Mouse (Mus musculus) forebrain, postnatal 0 days (tissue): ENCODE data around the gene Sptlc3. TPM values are rescaled to one million over a fixed set of nuclear protein-coding genes. Genes with fewer than 3 reads are reported as not detected.

Experiments used
- ATAC-seq: fragments of 200-750 bp; cut with Nextera tagmentation; 2 replicates; pipeline ENCODE4 v1.8.0; 2017; ENCODE audit warnings: mild to moderate bottlenecking, moderate library complexity
- DNase-seq: peaks from one replicate; pipeline ENCODE4 v3.0.0-alpha.2; 2015
- H3K27ac ChIP-seq: fragments of 300-500 bp; sonication (generic); 2 replicates; pipeline ENCODE4 v1.5.1; 2014; ENCODE audit warnings: low read depth, mild to moderate bottlenecking, antibody characterized with exemption, low read length, moderate library complexity, mixed read lengths
- H3K27me3 ChIP-seq: fragments of 300-500 bp; sonication (generic); 2 replicates; pipeline ENCODE4 v1.6.1; 2014; ENCODE audit warnings: mild to moderate bottlenecking, low read length, mixed read lengths; ENCODE audit not compliant: insufficient read depth
- H3K36me3 ChIP-seq: fragments of 300-500 bp; sonication (generic); 2 replicates; pipeline ENCODE4 v1.6.1; 2014; ENCODE audit warnings: mild to moderate bottlenecking, moderate library complexity; ENCODE audit not compliant: insufficient read depth
- H3K4me1 ChIP-seq: fragments of 300-500 bp; sonication (generic); 2 replicates; pipeline ENCODE4 v1.6.1; 2014; ENCODE audit warnings: antibody characterized with exemption; ENCODE audit not compliant: insufficient read depth
- H3K4me2 ChIP-seq: fragments of 300-500 bp; sonication (generic); 2 replicates; pipeline ENCODE4 v1.6.1; 2014; ENCODE audit warnings: low read depth, mild to moderate bottlenecking, moderate library complexity
- H3K4me3 ChIP-seq: fragments of 300-500 bp; sonication (generic); 2 replicates; pipeline ENCODE4 v1.5.1; 2014; ENCODE audit warnings: low read depth, low read length, mixed read lengths
- H3K9ac ChIP-seq: fragments of 300-500 bp; sonication (generic); 2 replicates; pipeline ENCODE4 v1.6.1; 2014; ENCODE audit warnings: mild to moderate bottlenecking
- H3K9me3 ChIP-seq: fragments of 300-500 bp; sonication (generic); 2 replicates; pipeline ENCODE4 v1.6.1; 2016; ENCODE audit warnings: low read length
- CTCF ChIP-seq: sonication (generic); IDR thresholded peaks from 2 replicates; pipeline ENCODE4 v1.5.1; 2016; ENCODE audit warnings: antibody characterized with exemption, control low read depth, low read depth
- WGBS: fragments of 180-500 bp; shearing (Covaris S2); extraction: QIAGEN DNeasy Blood & Tissue Kit; methylation state at CpG from one replicate; pipeline ENCODE4 v1.1.7; 2014; 5-methylcytosine and 5-hydroxymethylcytosine counted together
- polyA plus RNA-seq: library from polyadenylated mRNA; unstranded; fragments of >200 nt; fragmentation: Nextera tagmentation; extraction: Ambion mirVana; gene quantifications from 2 replicates; pipeline ENCODE4 v1.2.1, GENCODE M21; 2015
- total RNA-seq: library from RNA; depleted of rRNA; stranded (reverse); fragments of >200 nt; gene quantifications from 2 replicates; pipeline ENCODE4 v1.2.3, GENCODE M21; 2014; rRNA removed

Gene Sptlc3
- total and polyA plus RNA-seq, 2 experiments from 2014 or later = 0.27 to 0.48 TPM

DNA sequence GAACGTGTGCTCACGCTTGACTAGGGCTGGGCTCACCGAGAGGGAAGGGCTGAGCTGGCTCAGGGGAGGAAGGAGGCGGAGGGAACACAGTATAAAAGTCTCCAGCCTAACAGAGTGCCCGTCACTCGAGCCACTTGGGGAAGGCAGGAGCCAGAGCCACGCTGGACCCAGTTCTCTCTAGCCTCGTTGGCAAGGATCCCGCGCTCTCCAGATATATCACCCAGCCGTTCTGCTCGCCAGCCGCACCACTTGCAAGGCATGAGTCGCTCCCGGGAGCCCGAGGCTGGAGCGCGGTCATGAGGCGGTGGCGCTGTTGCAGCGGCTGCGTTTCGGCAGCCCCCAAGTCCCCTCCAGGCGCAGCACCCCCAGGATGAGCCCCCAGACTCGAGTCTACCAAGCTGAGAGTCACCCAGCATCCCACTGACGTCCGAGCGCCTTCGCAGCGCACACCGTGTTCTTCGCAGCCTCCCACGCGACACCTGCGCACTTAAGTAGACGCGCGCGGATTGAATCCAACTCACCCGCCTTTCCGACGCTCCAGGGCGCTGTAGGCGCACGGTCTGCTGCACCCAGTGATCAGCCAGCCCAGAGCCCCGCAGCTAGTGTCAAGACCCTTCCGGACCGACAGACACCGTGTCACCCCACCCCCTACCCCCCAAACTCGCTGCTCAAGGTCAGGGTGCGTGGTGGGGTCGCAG is 183.5 kb downstream of the Sptlc3 start:
- Histone ChIP-seq H3K4me2 (peak overlapping the region; percentile 99), H3K36me3 (no peaks in the 10 kb centered on the region), H3K9me3 (no peaks in the 10 kb centered on the region), H3K27me3 (peaks cover 30% of the 10 kb centered on the region), H3K9ac (peak overlapping the region; percentile 59), H3K27ac (no peak overlapping the region), H3K4me1 (no peaks in the 10 kb centered on the region; the same call in 1 of the 2 replicates), H3K4me3 (peak overlapping the region; percentile 77)
- under 1% methylated on average over 52 of the region's 52 CpGs for WGBS
- DNase-seq (peak; percentile 50), ATAC-seq (peak; percentile 53)
- peak; percentile 50 for TF ChIP-seq CTCF

DNA sequence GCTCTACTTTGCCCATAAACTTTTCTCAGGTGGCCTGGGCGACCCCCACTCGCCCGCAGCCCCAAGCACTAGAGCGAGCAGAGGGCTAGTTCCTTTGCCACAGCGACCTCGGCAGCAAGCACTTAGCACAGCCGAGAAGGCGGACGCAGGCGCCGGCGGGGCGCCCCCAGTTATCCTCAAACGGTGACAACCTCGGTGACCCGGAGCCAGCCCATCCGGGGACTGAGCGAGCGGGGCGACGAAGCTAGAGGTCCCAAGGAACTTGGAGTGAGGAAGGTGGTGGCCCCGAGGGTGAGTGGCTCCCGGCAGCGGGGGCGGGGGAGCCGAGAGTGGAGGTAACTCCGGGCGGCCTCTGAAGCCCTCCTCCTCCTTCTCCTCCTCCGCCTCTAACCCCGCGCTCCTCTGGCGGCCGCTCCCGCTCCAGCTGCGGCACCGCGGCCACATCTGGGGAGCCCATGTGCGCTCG is 184.1 kb downstream of the Sptlc3 start, which contains the start of gene Ism1:
Gene Ism1 (plus strand): TSS at position 370 of the 466 bp plus-strand sequence.
- DNase-seq = peak; percentile 5
- Histone ChIP-seq H3K36me3 (no peaks in the 10 kb centered on the region), H3K27ac (peak within 1 kb of the TSS; percentile 21; the same call in 1 of the 2 replicates), H3K4me3 (peak within 1 kb of the TSS; percentile 77), H3K4me2 (peak within 1 kb of the TSS; percentile 99), H3K27me3 (peaks cover 30% of the 10 kb centered on the region), H3K9me3 (no peaks in the 10 kb centered on the region), H3K9ac (peak within 1 kb of the TSS; percentile 59), H3K4me1 (no peaks in the 10 kb centered on the region; the same call in 1 of the 2 replicates)
- WGBS = under 1% methylated on average over 35 of the region's 39 CpGs
- no peak for TF ChIP-seq CTCF
- peak; percentile 50 for ATAC-seq

DNA sequence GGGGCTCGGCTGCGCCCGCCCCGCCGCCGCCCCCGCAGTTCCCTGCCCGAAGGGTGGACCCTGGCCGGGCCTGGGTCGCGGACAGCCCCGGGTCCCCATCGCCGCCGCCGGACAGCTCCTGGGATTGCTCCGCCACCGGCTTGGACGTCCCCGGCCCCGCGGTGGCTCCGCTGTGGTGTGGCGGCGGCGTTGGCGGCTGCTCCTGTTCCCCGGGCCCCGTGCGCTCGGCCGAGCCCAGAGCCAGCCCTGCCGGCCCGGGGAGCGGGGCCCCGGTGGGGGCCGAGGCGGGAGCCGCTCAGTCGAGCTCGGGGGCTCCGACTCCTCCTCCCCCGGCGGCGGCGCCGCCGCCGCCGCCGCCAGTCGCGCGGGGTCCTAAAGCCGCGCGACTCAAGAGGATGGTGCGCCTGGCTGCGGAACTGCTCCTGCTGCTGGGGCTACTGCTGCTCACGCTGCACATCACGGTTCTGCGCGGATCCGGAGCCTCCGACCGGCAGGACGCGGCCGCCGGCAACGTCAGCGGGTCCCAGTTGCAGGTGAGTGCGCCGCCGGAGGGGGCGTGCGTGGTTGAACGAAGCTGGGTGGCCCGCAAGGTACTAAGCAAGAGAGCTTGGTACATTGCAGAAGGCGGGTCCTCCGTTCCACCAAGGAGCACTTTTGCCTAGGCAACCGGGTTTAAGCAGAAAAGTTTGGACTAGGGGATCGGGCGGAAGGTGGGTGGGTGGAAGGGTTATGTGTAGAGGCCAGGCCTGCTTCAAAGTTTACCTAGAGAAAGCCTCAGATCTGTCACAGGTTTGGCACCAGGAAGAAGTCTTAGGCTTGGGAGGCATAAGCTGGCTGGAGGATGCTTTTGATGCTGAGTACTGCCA is 184.8 kb downstream of the Sptlc3 start:
- no peaks in the 10 kb centered on the region for H3K36me3 ChIP-seq
- H3K27ac ChIP-seq = peak overlapping the region; percentile 21; the same call in 1 of the 2 replicates

DNA sequence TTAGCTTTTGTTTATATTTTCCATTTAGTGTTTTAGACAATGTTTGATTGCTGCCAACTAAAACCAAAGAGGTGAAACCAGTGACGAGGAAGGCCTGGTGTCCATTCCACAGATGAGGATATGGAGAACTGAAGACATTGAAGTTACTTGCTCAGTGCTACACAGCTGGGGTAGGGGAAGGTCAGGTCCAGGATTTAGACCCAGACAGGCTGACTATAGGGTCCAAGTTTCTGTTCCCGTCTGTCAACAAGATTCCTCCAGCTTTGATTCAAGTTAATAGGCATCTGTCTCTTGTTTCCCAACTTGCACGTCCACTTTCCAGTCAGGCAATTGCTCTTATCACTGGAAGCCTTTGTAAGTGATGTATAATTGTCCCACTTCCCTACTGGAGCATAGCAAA is 188.8 kb downstream of the Sptlc3 start:
- H3K36me3 ChIP-seq = no peaks in the 10 kb centered on the region
- no peak for ATAC-seq
- TF ChIP-seq CTCF = no peak
- peaks cover 6% of the 10 kb centered on the region; the same call in 1 of the 2 replicates for H3K27me3 ChIP-seq
- 77% methylated on average over 3 of the region's 3 CpGs for WGBS
- no peak overlapping the region for H3K9ac ChIP-seq
- no peak for DNase-seq
- no peaks in the 10 kb centered on the region for H3K9me3 ChIP-seq
- no peak overlapping the region for H3K4me2 ChIP-seq
- H3K4me3 ChIP-seq = no peak overlapping the region
- H3K27ac ChIP-seq = no peak overlapping the region
- H3K4me1 ChIP-seq = no peaks in the 10 kb centered on the region

More for the DNA sequence above, 184.8 kb downstream of the Sptlc3 start:
- H3K4me1 ChIP-seq = no peaks in the 10 kb centered on the region; the same call in 1 of the 2 replicates
- 3% methylated on average over 79 of the region's 84 CpGs for WGBS
- peaks cover 30% of the 10 kb centered on the region for H3K27me3 ChIP-seq
- peak overlapping the region; percentile 59 for H3K9ac ChIP-seq
- DNase-seq (peak; percentile 77), ATAC-seq (peak; percentile 92)
- TF ChIP-seq CTCF = peak; percentile 47
- H3K4me3 ChIP-seq = peak overlapping the region; percentile 77
- H3K9me3 ChIP-seq = no peaks in the 10 kb centered on the region
- H3K4me2 ChIP-seq = peak overlapping the region; percentile 99

Other genes with a start within 250 kb of the Sptlc3 start
- gene Ism1, start 184.3 kb downstream of the Sptlc3 start, total RNA-seq = 1.8 and 2.4 TPM in 2 replicates
- 0.38 and 0.64 TPM in 2 replicates for gene Ism1, start 184.3 kb downstream of the Sptlc3 start, polyA plus RNA-seq